Mouse (Mus musculus) right cerebral cortex, postnatal 4 days (tissue): ENCODE data around the gene Rassf8.

Experiments used
- DNase-seq: peaks from one replicate; pipeline ENCODE4 v3.0.0-alpha.2; 2022

The Rassf8 gene

GRCm38 (mm10) chr6:145747671-145748640 lies 1.4 kb downstream of the Rassf8 start:
- no peak for DNase-seq

- no peak for DNase-seq
Observed at GRCm38 (mm10) chr6:145750394-145750793, 3.8 kb downstream of the Rassf8 start.

- DNase-seq: no peak
Observed at GRCm38 (mm10) chr6:145753296-145753695, 6.7 kb downstream of the Rassf8 start.

GRCm38 (mm10) chr6:145754416-145754815 lies 7.9 kb downstream of the Rassf8 start:
- no peak for DNase-seq

- no peak for DNase-seq
Observed at GRCm38 (mm10) chr6:145755942-145756639, 9.5 kb downstream of the Rassf8 start.

GRCm38 (mm10) chr6:145756640-145757005 lies 10.1 kb downstream of the Rassf8 start:
- DNase-seq: no peak

- DNase-seq: no peak
Observed at GRCm38 (mm10) chr6:145757346-145757745, 10.8 kb downstream of the Rassf8 start.

GRCm38 (mm10) chr6:145758685-145759084 lies 12.1 kb downstream of the Rassf8 start:
- no peak for DNase-seq

GRCm38 (mm10) chr6:145759432-145759831 lies 12.9 kb downstream of the Rassf8 start:
- DNase-seq: no peak

- no peak for DNase-seq
Observed at GRCm38 (mm10) chr6:145760246-145761016, 13.9 kb downstream of the Rassf8 start.

GRCm38 (mm10) chr6:145761151-145761935 lies 14.8 kb downstream of the Rassf8 start:
- no peak for DNase-seq

GRCm38 (mm10) chr6:145762016-145762415 lies 15.5 kb downstream of the Rassf8 start:
- DNase-seq: no peak

GRCm38 (mm10) chr6:145763051-145763450 lies 16.5 kb downstream of the Rassf8 start:
- no peak for DNase-seq

GRCm38 (mm10) chr6:145765011-145765410 lies 18.5 kb downstream of the Rassf8 start:
- no peak for DNase-seq

GRCm38 (mm10) chr6:145766971-145767370 lies 20.4 kb downstream of the Rassf8 start:
- DNase-seq: no peak

- DNase-seq: no peak
Observed at GRCm38 (mm10) chr6:145767637-145768036, 21.1 kb downstream of the Rassf8 start.

GRCm38 (mm10) chr6:145768671-145769292 lies 22.2 kb downstream of the Rassf8 start:
- DNase-seq: no peak

- peak; percentile 32 for DNase-seq
Observed at GRCm38 (mm10) chr6:145769855-145770254, 23.3 kb downstream of the Rassf8 start.

GRCm38 (mm10) chr6:145770272-145771000 lies 23.9 kb downstream of the Rassf8 start:
- no peak for DNase-seq

- no peak for DNase-seq
Observed at GRCm38 (mm10) chr6:145774436-145774835, 27.9 kb downstream of the Rassf8 start.

- DNase-seq: no peak
Observed at GRCm38 (mm10) chr6:145776241-145776640, 29.7 kb downstream of the Rassf8 start.
